Mouse (Mus musculus) heart, adult 9 months (tissue): ENCODE results near the gene Nod1.
"Not testable (repeated sequence)": the region's sequence is repeated elsewhere in the genome, so short reads cannot be mapped to it uniquely, and the experiment has no call there.

Source experiments
- DNase-seq, 2 experiments: peaks; one replicate each; pipeline ENCODE4 v3.0.0; 2022; ENCODE audit warnings: low spot score in 2 of 2

Nod1 gene

GRCm38 (mm10) chr6:54983526-54984050 is 11.2 kb upstream of the Nod1 start:
- DNase-seq: no peak

DNA sequence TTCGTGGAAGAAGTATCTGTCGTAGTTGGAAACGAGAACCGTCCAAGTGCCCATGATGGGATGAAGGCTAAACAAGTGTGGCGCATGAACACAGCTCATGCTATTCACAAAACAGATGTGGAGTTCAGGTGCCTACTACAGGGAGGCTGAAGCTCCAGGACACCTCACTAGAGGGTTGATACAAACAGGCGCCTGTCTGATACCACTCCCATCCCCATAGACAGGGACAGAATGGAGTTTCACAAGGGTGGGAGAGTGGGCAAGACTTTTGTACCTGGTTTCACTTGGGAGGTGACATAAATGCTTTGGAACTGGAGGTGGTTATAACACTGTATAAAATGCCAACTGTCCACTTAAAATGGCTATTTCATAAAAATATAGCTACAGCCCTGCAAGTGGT is 7.0 kb upstream of the Nod1 start:
- DNase-seq: no peak

DNA sequence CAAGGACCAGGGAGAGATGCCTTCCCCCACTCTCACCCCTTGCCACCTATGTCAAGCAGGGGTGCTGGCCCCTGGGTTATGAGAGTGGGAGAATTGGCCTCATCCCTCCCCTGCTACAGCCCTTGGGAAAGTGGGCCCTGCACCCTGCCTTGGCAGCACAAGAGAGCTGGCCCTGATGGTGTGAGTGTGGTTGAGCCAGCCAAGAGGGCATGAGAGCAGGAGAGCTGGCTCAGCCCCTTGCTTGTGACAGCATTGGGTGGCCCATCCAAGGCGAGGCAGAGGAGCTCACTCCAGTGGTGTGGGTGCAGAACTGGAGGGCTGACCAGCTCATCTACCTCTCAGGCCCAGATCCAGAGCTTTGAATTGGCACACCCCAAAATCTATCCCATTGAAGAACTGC is 3.2 kb upstream of the Nod1 start:
- no peak for DNase-seq

- no peak for DNase-seq
These were observed 2.1 kb upstream of the Nod1 start for GRCm38 (mm10) chr6:54974501-54974900.

GRCm38 (mm10) chr6:54972929-54973211 is 458 bp upstream of the Nod1 start:
- DNase-seq: peak; percentile 58 to 64

DNA sequence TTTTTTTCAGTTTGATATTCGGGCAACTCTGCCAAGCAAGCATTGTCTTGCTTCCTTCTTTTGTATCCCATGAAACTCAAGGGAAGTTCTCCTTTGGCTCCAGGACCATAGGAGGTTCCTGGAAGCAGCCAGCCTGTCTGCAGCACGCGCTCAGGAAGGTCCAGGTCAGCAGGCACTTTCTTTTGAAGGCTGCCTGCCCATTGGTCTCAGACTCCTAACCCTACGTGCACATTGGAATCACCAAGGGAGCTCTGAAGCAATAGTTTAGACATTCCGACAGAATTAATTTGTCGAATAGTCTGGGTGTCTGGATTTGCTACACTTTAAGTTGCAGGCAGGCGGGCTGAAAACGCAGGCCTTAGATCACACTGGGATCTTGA is 691 bp downstream of the Nod1 start:
- peak; percentile 69 to 70 for DNase-seq

- no peak for DNase-seq
These were observed 1.9 kb downstream of the Nod1 start for GRCm38 (mm10) chr6:54970506-54970905.

GRCm38 (mm10) chr6:54969801-54970200 is 2.6 kb downstream of the Nod1 start:
- DNase-seq: no peak

- DNase-seq: no peak
These were observed 4.8 kb downstream of the Nod1 start for GRCm38 (mm10) chr6:54967591-54967990.

DNA sequence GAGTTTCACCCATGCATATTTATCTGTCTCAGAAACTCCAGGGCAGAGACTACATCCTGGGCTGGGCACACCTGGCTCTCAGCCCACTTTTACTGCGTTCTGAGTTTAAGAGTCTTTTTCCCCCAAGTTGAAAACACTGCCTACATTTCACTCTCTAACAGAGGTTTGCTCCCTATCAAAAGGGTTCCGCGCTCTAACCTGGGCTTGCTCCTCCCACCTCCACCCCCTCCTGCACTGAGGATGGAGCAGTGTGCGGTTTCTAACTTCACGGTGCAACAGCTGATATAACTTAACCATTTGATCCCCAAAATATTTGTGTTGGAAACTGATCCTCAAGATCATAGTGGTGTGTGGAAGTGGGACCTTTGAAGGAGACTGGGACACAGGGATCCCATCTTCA is 7.2 kb downstream of the Nod1 start:
- no peak for DNase-seq

DNA sequence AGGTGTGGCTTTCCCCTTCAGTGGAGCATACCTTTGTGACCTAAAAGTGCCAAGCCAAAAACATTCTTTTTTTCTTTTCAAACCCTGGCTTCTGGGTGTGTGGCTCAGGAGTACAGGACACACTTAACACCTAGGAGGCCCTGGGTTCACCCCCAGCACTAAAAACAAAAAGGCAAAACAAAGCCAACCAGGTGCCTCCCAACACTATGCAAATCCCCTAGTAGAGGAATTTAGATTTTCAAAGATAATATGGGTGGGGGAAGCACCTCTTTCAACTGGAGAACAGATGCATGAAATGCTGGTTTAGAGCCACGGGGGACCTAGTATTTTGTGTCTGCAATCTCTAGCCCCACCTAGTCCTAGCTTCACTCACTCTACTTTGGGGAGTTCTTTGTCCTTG is 7.7 kb downstream of the Nod1 start:
- DNase-seq: no peak

- no peak for DNase-seq
These were observed 8.8 kb downstream of the Nod1 start for GRCm38 (mm10) chr6:54963599-54963998.

DNA sequence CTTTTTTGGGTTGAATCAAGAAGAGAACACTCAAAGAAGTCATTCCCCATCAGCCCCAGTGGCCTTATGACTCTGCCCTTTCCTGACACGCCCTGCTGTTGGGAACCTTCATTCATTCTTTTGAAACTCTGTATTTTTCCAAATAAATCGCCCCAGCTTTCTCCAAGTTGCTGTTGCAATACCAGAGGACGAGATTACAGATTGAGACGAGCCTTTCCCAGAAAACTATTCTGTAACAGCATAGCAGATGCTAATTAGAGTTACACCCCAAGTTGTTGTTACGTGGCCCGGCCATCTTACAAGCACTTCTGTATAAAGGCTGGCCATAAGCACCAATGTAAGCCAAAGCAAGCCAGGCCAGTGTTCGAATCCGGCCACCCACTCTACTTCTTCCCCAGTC is 14.8 kb downstream of the Nod1 start:
- DNase-seq: peak; percentile 61 to 67

GRCm38 (mm10) chr6:54956425-54956824 is 16.0 kb downstream of the Nod1 start:
- peak; percentile 60 to 69 for DNase-seq

GRCm38 (mm10) chr6:54955949-54956348 is 16.5 kb downstream of the Nod1 start:
- no peak for DNase-seq

GRCm38 (mm10) chr6:54954659-54955414 is 17.6 kb downstream of the Nod1 start:
- DNase-seq: peak; percentile 78

DNA sequence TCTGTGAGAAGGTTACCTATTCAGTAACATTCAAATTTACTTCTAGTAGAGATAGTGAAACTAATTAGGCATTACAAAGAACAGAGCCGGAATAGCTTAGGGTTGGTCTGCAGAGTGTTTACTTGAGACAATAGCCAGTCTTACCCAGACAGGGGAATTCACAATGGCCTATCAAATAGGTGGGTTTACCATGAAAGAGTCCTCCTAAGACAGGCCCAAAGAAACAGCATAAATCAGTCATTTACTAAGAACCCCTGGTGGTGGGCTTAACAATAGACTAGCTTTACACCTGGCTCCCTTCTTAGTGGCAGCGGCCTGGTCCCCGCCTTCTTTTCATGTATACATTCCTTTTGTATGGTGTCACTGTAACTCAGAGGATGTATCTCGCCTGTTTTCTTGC is 19.0 kb downstream of the Nod1 start:
- not testable (repeated sequence) for DNase-seq

- DNase-seq: no peak
These were observed 19.9 kb downstream of the Nod1 start for GRCm38 (mm10) chr6:54952542-54952941.

DNA sequence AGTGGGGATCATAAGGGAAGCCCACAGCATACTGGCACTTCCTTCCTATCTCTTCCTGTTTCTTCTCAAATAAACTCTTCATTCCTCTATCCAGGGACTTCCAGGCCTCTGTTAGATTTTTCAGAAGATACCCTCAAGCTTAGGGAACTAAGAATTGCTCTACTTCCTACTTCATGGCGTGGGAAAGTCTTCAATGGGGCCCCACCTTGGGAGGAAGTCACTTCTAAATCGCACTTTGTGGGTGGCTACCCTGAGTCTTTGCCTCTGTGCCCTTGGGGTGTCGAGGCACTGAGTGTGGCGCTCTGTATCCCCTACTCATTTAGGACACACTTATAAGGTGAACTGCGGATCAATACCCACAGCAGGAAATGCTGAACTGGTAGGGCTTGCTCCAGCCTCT is 23.7 kb downstream of the Nod1 start:
- no peak for DNase-seq

DNA sequence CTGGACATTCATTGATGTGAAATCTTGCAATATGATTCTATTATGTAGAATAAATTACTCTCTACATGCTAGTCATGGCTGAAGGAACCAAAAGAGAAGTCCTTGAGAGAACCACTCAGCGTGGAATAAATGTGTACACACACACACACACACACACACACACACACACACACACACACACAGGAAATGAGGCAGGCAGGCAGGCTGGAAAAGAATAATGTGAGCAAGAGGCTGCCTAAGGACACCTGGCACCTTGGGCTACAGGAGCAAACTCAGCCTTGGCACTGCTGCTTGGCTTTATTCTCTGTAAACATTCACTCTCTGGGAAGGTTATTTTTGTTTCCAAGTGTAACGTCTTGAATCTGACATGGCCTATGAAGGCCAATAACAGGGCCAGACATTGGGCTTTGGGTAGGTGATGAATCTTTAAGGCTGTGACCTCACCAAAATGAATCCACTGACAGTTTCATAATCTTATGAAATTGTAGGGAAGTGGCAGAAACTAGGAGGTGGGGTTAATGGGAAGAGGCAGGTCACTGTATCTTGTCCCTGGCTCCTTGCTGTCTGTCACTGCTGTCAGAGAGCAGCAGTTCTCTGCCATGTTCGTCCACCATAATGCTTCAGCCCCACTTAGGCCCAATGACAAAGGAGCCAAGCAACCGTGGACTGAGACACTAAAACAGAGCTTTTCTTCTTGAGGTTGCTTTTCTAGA is 26.0 kb downstream of the Nod1 start:
- DNase-seq: no peak

DNA sequence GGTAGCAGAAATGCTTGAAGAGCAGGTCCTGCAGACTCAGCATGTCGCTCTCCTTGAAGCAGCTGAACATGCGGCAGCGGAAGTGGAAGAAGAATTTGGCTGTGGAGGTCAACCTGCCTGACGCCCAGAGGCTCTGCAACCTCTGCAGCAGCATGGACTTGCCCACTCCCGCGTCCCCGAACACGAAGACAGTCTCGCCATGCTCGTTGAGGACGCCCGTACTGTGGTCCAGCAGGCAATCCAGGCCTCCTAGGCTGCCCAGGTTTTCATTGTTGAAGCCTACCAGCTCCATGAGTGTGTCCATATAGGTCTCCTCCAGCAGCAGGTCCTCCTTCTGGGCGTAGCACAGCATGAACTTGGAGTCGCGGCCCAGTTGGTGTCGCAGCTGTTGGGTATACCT is 27.9 kb downstream of the Nod1 start:
- no peak for DNase-seq

DNA sequence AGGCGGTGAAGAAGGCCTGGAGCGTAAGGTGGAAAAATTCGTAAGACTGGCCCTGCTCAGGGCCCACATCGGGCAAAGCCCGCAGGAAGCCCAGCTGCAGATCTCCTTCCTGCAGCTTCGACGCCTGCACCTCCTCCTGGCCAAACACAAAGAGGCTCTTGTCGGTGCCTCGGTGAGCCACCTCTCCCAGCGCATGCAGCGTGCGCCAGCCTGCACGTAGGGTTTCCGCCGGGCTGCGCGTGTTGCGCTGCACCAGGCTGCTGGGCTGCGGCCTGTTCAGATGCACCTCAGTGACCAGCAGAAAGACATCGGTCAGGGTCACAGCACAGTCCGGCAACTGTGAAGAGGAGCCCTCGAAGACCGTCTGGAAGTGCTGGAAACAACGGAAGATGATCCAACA is 28.7 kb downstream of the Nod1 start:
- DNase-seq: no peak

- DNase-seq: no peak
These were observed 29.1 kb downstream of the Nod1 start for GRCm38 (mm10) chr6:54943292-54943691.
